Mouse (Mus musculus) embryonic facial prominence, embryonic 15.5 days (tissue): ENCODE results near the gene Zfp3. TPM values are rescaled to one million over a fixed set of nuclear protein-coding genes. Genes with fewer than 3 reads are reported as not detected.

Experiments
- ATAC-seq: fragments of 200-750 bp; cut with Nextera tagmentation; 2 replicates; pipeline ENCODE4 v1.8.0; 2017; ENCODE audit warnings: low read depth, moderate TSS enrichment; ENCODE audit not compliant: insufficient number of reproducible peaks, low FRiP score, low TSS enrichment
- H3K27ac ChIP-seq: fragments of 300-500 bp; sonication (generic); replicated peaks from 2 replicates; pipeline ENCODE4 v1.5.1; 2015; ENCODE audit warnings: mild to moderate bottlenecking, inconsistent platforms
- H3K27me3 ChIP-seq: fragments of 300-500 bp; sonication (generic); 2 replicates; pipeline ENCODE4 v1.6.1; 2015; ENCODE audit warnings: inconsistent platforms
- H3K36me3 ChIP-seq: fragments of 300-500 bp; sonication (generic); 2 replicates; pipeline ENCODE4 v1.6.1; 2015; ENCODE audit warnings: mild to moderate bottlenecking, inconsistent platforms
- H3K4me1 ChIP-seq: fragments of 300-500 bp; sonication (generic); 2 replicates; pipeline ENCODE4 v1.6.1; 2015; ENCODE audit warnings: inconsistent platforms
- H3K4me2 ChIP-seq: fragments of 300-500 bp; sonication (generic); replicated peaks from 2 replicates; pipeline ENCODE4 v1.6.1; 2015; ENCODE audit warnings: mild to moderate bottlenecking, inconsistent platforms
- H3K4me3 ChIP-seq: fragments of 300-500 bp; sonication (generic); replicated peaks from 2 replicates; pipeline ENCODE4 v1.5.1; 2015; ENCODE audit warnings: mild to moderate bottlenecking, inconsistent platforms
- H3K9ac ChIP-seq: fragments of 300-500 bp; sonication (generic); 2 replicates; pipeline ENCODE4 v1.6.1; 2015; ENCODE audit warnings: inconsistent platforms
- H3K9me3 ChIP-seq: fragments of 300-500 bp; sonication (generic); replicated peaks from 2 replicates; pipeline ENCODE4 v1.6.1; 2016; ENCODE audit warnings: inconsistent platforms
- WGBS: fragments of 180-500 bp; shearing (Covaris S2); methylation state at CpG from one replicate; pipeline ENCODE4 v1.1.7; 2015; 5-methylcytosine and 5-hydroxymethylcytosine counted together
- polyA plus RNA-seq: library from polyadenylated mRNA; unstranded; fragments of >200 nt; fragmentation: Nextera tagmentation; extraction: Ambion mirVana; gene quantifications from 2 replicates; pipeline ENCODE4 v1.2.1, GENCODE M21; 2015

The Zfp3 gene
- 7.1 and 7.2 TPM in 2 replicates for polyA plus RNA-seq

DNA sequence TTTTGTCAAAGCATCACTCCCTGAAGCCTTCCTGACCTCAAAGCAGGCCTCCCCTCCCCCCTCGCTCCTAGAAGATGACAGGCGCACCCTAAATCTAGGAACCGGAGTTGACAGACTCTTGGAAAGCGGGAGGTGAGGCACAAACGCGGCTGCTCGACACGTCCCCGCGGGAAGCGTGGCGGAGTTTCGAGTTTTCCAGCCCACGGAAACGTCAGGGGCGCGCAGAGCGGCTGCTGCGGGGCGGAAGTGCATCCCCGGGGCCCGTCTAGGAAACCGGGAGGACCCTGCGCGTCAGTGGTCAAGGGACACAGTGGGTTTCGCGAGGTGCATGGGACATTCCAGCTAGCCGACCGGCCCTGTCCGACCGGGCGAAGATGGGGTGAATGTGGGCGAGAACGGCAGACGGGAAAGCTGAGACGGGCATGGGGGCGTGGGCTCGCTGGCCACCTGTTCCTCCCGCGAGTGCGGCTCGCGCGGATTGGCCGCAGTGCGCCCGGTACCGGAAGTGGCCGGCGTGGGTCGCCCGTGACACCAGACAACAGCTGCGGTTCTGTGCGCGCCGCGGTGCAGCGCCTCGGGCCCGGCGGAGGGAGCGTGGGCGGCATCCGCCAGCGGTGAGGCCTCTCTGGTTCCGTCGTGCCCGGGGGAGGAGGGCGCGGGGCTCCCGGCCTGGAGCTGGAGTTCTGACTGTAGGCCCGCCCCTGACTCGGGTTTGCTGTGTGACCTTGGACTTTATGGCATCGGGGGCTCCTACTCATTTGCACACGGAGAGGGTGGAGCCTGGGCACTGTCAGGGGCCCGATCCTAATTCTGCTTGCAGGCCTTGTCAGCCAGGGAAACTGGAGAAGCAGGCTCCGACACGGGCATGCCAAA lies at the start of gene Zfp3:
Zfp3 (plus strand) TSS at position 274 of the 873 bp plus-strand sequence.
- Histone ChIP-seq H3K27ac (peak within 1 kb of the TSS; percentile 82), H3K4me3 (peak within 1 kb of the TSS; percentile 73), H3K36me3 (0 out of 2 replicates have a peak, but pooled peaks cover 6% of the 10 kb centered on the region), H3K4me2 (peak within 1 kb of the TSS; percentile 73), H3K9me3 (no peaks in the 10 kb centered on the region), H3K9ac (peak within 1 kb of the TSS; percentile 58), H3K27me3 (no peaks in the 10 kb centered on the region), H3K4me1 (0 out of 2 replicates have a peak, but pooled peaks cover 6% of the 10 kb centered on the region)
- ATAC-seq = peak; percentile 85
- under 1% methylated on average over 78 of the region's 78 CpGs for WGBS

DNA sequence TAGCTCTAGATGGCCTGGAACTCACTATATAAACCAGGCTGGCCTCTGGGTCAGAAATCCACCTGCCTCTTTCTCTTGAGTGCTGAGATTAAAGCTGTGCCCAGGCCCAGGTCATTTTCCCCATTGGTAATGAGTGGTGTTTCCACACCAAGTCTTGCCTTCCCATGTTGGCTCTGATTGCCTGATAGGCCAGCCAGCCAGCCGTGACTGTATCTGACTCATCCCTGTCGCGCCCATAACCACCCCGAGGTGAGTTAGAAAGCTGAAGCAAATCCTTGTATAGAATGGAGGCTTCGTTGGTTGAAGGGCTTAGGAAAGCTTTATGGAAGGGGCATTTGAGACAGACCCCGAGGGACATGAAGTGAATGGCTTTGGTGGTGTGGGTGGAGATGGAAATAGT lies 48.2 kb upstream of the Zfp3 start:
- Histone ChIP-seq H3K27me3 (no peaks in the 10 kb centered on the region), H3K9ac (no peak overlapping the region), H3K36me3 (peaks cover 73% of the 10 kb centered on the region), H3K27ac (no peak overlapping the region), H3K4me3 (no peak overlapping the region), H3K9me3 (no peaks in the 10 kb centered on the region), H3K4me1 (no peaks in the 10 kb centered on the region), H3K4me2 (no peak overlapping the region)
- WGBS = 86% methylated on average over 6 of the region's 6 CpGs
- ATAC-seq = no peak

DNA sequence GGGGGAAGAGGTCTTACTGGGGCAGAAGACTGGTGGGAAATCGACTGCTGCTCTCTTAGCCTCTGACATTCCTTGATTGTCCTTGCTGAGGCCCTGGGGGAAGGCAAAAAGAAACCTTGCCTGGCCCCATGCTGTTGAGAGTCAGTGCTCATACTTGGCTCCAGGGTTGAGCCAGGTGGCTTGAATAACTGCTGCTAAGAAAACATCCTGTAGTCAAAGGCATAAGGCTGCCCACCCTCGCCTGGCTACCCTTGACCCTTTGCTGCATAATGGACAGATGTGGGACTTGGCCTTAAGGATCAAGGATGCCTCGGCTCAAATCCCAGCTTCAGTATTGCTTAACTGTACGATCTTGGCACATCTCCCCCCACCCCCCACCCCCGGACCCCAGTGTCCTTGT lies 45.5 kb upstream of the Zfp3 start:
- Histone ChIP-seq H3K4me2 (no peak overlapping the region), H3K36me3 (peaks cover 85% of the 10 kb centered on the region), H3K9me3 (no peaks in the 10 kb centered on the region), H3K27me3 (no peaks in the 10 kb centered on the region), H3K27ac (no peak overlapping the region), H3K9ac (no peak overlapping the region), H3K4me3 (no peak overlapping the region), H3K4me1 (no peaks in the 10 kb centered on the region)
- 61% methylated on average over 5 of the region's 5 CpGs for WGBS
- no peak for ATAC-seq

DNA sequence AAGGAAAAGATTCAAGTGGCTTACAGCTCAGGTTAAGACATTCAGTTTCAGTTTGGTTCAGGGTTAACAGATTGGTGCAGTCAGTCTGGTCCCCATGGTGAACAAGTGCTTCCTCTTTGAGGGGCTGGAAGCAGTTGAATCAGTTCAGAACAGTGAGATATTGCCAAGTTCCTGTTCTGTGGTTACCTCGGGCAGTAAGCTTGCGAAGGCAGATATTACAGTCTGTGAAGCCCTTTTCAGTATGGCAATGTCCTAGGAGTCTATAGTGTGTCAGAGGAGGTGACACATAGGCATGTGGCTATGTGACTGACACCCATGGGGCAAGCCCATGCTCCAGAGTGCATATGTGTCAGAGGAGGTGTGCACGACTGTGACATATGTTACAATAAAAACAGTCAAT lies 43.4 kb upstream of the Zfp3 start:
- Histone ChIP-seq H3K4me1 (no peaks in the 10 kb centered on the region), H3K9me3 (no peaks in the 10 kb centered on the region), H3K27ac (no peak overlapping the region), H3K27me3 (no peaks in the 10 kb centered on the region), H3K4me2 (no peak overlapping the region), H3K4me3 (no peak overlapping the region), H3K36me3 (peaks cover 95% of the 10 kb centered on the region), H3K9ac (no peak overlapping the region)
- ATAC-seq = no peak
- 91% methylated on average over 3 of the region's 3 CpGs for WGBS

DNA sequence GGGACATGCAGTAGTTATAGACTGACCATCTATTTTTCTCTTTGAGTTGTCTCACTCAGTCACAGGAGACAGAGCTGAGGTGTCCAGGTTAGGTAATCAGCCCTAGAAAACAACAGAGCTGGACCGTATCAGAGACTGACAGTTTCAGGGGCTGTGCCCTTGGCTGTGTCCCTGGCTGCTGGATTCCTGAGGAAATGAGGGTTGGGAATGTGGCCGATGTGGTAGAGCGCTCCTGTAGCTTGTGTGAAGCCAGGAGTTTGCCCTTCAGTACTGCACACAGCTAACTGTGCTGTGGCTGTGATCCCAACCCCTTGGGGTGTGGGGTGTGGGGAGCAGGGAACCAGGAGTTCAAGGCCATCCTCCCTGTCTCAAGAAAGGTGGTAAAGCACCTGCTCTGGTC lies 42.9 kb upstream of the Zfp3 start:
- H3K4me1 ChIP-seq = no peaks in the 10 kb centered on the region
- no peak overlapping the region for H3K4me2 ChIP-seq
- no peaks in the 10 kb centered on the region for H3K27me3 ChIP-seq
- WGBS = 91% methylated on average over 3 of the region's 3 CpGs
- peaks cover 97% of the 10 kb centered on the region for H3K36me3 ChIP-seq
- no peak overlapping the region for H3K4me3 ChIP-seq
- H3K27ac ChIP-seq = no peak overlapping the region
- no peaks in the 10 kb centered on the region for H3K9me3 ChIP-seq
- ATAC-seq = no peak
- H3K9ac ChIP-seq = no peak overlapping the region

DNA sequence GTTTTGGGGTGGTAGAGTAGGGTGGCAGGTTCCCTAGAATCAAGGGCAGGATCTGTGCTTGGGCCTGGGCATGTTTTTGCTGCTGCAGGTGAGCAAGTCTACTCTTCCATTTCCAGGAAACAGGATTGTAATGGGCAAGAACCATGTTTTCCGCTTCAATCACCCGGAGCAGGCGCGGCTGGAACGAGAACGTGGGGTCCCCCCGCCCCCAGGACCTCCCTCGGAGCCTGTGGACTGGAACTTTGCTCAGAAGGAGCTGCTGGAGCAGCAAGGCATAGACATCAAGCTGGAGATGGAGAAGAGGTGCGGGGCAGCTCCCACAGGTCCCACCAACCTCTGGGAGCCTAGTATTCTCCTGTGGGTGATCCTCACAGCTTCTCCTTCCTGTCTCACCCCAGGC lies 39.3 kb upstream of the Zfp3 start:
- H3K4me2 ChIP-seq = no peak overlapping the region
- H3K36me3 ChIP-seq = peaks cover 89% of the 10 kb centered on the region
- no peak overlapping the region for H3K4me3 ChIP-seq
- H3K4me1 ChIP-seq = no peaks in the 10 kb centered on the region
- no peak overlapping the region for H3K27ac ChIP-seq
- WGBS = 93% methylated on average over 9 of the region's 9 CpGs
- H3K9me3 ChIP-seq = no peaks in the 10 kb centered on the region
- no peak for ATAC-seq
- H3K27me3 ChIP-seq = no peaks in the 10 kb centered on the region
- H3K9ac ChIP-seq = no peak overlapping the region

DNA sequence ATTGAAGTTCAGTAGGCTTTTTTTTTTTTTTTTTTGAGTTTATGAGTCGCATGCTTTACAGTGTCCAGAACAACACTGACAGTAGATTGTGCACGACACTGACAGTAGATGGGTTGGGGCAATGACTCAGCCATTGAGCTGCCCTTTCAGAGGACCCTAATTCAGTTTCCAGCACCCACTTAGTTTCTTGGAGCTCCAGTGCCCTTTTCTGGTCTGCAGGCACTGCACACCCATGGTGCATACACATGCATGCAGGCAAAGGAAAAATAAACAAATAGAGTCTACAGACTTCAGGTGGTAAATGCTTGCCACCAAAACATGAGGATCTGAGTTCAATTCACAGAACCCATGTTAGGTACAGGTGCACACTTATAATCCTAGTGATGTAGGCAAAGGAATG lies 37.4 kb upstream of the Zfp3 start:
- Histone ChIP-seq H3K9me3 (no peaks in the 10 kb centered on the region), H3K4me3 (no peak overlapping the region), H3K27ac (no peak overlapping the region), H3K4me2 (no peak overlapping the region), H3K36me3 (peaks cover 74% of the 10 kb centered on the region), H3K4me1 (no peaks in the 10 kb centered on the region), H3K9ac (no peak overlapping the region), H3K27me3 (no peaks in the 10 kb centered on the region)
- ATAC-seq = no peak
- WGBS = 85% methylated on average over 2 of the region's 2 CpGs

DNA sequence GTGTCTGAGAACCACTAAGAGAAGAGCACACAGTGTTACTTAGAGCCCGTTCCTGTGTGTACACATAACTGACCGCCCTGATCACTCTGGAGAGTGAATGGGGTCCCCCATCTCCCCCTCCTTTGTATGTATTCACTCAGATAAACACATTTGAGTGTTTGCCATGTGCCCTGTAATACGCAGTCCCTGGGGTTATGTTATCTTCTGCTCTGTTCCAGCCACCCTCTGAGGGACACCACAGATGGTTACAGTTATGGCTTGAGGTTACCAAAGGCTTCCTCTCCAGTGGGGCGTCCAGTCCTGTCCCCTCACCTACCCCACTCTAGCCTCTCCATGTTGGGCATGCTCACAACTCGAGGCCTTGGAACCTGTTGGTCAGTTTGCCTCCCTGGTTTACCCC lies 36.6 kb upstream of the Zfp3 start:
- Histone ChIP-seq H3K4me1 (no peaks in the 10 kb centered on the region), H3K36me3 (peaks cover 66% of the 10 kb centered on the region), H3K4me3 (no peak overlapping the region), H3K27ac (no peak overlapping the region), H3K9me3 (no peaks in the 10 kb centered on the region), H3K27me3 (no peaks in the 10 kb centered on the region), H3K4me2 (no peak overlapping the region), H3K9ac (no peak overlapping the region)
- no peak for ATAC-seq
- 82% methylated on average over 5 of the region's 5 CpGs for WGBS

DNA sequence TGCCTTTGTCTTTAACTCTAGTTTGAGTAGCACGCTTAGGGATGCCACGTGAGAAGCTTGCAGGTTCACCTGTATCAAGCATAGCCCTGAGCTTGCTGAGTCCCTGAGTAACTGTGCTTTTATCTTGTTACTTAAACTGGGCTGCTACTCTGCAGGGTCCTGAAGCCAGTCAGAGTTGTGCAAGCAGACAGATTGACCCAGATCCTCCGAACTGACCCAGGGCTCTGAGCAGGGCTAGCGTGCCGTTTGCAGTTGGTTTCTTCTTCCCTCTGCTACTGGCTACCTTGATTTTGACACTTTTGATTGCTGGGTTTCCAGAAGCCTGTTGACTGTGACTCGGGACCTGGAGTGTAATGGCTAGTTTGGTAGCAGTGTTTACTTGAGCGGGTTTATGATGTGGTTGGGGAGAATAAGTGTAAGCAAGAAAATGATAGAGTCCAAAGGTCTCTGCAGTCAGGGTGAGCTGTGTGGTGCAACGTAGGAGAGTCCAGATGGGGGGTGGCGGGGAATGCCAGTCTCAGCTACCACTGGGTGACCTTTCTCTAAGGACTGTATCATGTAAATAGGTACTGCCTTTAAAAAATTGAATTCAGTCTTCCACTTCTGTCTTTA lies 33.5 kb upstream of the Zfp3 start:
- H3K27ac ChIP-seq = no peak overlapping the region
- H3K9me3 ChIP-seq = no peaks in the 10 kb centered on the region
- no peak overlapping the region for H3K9ac ChIP-seq
- WGBS = 80% methylated on average over 9 of the region's 9 CpGs
- no peaks in the 10 kb centered on the region for H3K4me1 ChIP-seq
- peak; percentile 43; the same call in 1 of the 2 replicates for ATAC-seq
- peaks cover 35% of the 10 kb centered on the region for H3K36me3 ChIP-seq
- no peaks in the 10 kb centered on the region for H3K27me3 ChIP-seq
- no peak overlapping the region for H3K4me3 ChIP-seq
- no peak overlapping the region for H3K4me2 ChIP-seq

DNA sequence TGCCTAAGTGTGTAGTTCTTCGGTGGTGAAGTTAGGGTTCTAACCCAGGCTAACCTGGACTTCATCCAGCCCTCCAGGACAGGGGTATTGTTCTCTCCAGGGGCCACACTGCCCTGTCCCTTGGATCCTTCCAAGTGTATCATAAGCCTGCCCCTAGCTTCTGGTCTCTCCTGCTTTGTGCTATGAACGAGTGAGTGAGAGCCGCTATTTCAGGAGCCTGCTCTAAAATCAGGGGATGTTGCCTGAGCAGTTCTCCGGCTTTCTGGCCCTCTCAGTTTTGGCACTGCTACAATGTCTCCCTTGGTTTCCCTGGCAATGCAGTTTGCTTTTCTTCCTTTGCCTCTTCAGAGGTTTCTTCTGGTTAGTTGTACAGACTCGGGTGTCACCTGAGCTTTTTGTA lies 32.8 kb upstream of the Zfp3 start:
- no peak overlapping the region for H3K9ac ChIP-seq
- H3K4me2 ChIP-seq = no peak overlapping the region
- ATAC-seq = no peak
- H3K27ac ChIP-seq = no peak overlapping the region
- WGBS = 55% methylated on average over 5 of the region's 5 CpGs
- H3K36me3 ChIP-seq = peaks cover 29% of the 10 kb centered on the region
- no peaks in the 10 kb centered on the region for H3K9me3 ChIP-seq
- H3K27me3 ChIP-seq = no peaks in the 10 kb centered on the region
- H3K4me1 ChIP-seq = no peaks in the 10 kb centered on the region
- H3K4me3 ChIP-seq = no peak overlapping the region

DNA sequence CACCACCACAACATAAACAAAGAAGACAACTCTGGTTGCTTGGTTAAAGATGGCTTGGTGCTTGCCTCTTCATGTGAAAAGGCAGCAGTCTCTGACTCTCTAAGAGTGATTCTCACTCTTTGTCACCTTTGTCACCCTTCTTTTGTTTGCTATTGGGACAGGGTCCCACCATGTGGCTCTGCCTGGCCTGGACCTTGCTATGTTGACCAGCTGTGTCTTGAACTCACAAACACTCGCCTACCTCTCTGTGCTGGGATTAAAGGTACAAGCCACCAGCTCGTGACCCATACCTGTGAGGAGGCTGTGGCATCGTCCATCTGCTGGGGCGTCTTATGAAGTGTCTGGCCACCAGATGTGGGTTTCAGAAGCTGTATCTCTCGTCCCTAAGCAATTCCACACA lies 30.8 kb upstream of the Zfp3 start:
- Histone ChIP-seq H3K36me3 (peaks cover 9% of the 10 kb centered on the region), H3K4me3 (no peak overlapping the region), H3K27ac (no peak overlapping the region), H3K9ac (no peak overlapping the region), H3K4me1 (no peaks in the 10 kb centered on the region), H3K4me2 (no peak overlapping the region), H3K27me3 (no peaks in the 10 kb centered on the region), H3K9me3 (no peaks in the 10 kb centered on the region)
- ATAC-seq = no peak
- 43% methylated on average over 5 of the region's 5 CpGs for WGBS
